Mouse (Mus musculus): ENCODE data around the gene Mex3d. TPM values are rescaled to one million over a fixed set of nuclear protein-coding genes. Genes with fewer than 3 reads are reported as not detected.

Mex3d gene
- total RNA-seq, 2 experiments from 2014 or later: 8.9 to 12.2 TPM

DNA sequence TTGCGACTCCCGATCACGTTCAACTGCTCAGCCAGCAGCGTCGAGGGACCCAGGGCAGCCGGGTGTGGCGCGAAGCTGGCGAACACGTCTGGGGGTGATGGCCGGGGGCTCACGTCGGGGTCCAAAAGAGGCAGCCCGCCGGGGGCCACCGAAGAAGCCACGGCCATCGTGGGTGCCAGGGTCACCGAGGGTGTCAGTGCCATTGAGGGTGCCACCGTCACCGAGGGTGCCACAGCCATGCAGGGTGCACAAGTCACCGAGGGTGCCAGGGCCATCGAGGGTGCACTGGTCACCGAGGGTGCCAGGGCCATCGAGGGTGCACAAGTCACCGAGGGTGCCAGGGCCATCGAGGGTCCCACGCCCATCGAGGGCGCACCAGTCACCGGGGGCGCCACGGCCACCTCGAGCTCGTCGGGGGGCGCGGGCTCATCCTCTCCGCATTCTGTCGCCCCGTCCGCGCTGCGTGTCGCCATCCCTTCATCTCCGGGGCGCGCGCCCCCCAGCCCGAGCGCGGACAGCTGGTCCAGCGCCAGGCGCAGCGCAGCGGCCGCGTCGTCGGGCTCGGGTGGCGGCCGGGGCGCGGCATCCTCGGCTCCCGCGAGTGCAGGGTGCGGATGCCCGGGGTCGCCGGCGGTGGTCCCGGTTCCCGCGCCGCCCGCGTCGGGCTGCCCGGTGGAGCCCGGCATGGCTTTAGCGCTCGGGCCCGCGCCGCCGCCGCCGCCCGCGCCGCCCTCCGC lies 556 bp downstream of the Mex3d start:
- peak; percentile 46 for DNase-seq

DNA sequence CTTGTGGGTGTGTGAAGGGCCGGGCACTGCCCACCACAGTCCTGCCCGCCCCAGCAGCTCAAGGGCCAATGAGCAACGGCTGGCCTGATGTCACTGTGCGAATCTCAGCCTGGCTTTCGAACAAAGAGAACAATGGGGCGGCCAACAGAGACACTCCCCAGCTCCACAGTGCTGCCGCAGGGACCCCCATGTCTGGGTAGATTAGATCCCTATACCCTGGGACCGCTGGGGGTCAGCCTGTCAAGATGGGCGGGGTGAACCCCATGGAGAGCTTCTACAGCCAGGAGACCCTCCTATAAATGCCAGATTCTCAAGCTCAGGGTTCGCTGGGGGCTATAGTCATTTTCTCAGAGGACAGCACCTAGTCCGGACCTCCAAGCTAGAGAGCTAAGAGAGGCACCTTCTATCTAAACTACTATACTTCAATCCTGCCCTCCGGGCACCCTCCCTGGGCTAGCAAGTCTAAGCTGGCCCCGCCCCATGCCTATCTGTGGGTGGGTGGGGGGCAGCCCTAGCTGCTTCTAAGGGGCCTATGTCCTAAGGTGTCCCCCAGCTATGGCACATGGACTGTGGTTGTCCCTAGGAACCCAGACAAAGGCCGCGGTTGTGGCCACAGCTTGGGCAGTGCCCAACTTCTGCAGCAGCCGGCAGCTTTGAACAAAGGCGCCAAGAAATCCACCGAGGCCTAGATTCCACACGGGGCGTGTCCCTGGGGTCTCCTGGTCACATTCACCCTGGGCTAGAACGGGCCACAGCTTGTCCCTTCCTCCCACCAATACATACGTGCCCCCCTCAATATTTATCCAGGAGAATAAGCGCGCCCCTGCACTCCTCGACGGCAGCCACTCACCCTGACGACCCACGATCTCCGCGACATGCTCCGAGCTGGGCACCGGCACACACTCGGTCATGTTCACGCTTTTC lies 1.4 kb downstream of the Mex3d start:
- DNase-seq: peak; percentile 47

DNA sequence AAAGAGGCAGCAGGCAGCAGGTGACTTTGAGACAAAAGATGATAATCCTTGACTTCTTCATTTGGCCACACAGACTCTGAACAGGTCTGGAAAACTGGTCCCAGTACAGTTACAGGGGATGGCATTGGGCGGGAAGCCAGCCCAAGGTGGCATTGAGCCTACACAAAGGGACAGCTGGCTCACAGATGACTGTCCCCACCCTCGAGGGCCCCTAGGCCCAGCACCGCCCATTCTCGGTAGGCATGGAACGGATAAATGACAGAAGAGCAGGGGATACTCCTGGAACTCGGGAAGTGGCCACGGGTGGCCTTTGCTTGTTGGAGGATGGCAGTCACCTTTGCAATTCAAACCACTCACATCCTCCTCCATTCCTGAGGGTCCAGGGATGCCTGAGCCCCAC lies 2.1 kb downstream of the Mex3d start:
- DNase-seq: no peak

DNA sequence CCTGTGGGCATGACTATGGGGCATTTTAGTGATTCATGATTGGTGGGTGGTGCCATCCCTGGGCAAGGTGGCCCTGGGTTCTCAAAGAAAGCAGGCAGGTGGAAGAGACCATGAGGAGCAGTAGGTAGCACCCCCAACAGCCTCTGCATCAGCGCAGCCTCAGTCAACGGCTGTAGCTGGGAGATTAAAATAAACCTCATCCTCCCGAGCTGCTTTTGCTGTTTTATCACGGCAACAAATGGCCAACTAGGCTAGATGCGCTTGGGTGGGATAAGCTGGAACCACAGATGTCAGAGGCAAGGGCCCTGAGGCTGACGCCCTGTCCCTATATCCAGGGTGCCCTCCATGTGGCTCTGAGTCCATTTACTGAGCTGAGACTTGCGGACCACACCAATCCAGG lies 2.8 kb downstream of the Mex3d start:
- DNase-seq: no peak

DNA sequence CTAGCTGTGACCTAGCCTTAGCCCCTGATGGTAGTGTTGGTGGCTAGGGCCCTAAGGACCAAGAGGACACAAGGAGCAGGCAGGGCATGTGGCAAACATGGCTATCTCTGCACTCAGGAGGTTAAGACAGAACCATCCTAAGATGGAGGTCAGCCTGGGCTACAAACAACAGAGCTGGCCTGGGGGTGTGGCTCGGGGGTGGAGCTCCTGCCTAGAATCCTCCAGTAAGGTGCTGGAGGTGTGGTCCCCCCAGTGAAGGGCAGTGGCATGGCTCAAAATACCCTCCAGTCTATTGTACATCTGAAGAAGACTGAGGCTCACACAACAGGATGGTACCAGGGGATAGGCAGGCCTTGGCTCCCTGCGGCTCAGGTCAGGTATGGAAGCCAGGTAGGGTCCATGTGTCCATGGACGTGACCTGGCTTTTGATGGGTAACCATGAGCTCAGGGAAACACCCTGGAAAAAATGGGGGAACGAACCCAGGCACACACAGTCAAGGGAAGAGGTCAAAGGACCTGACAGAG lies 3.3 kb downstream of the Mex3d start:
- no peak for DNase-seq

DNA sequence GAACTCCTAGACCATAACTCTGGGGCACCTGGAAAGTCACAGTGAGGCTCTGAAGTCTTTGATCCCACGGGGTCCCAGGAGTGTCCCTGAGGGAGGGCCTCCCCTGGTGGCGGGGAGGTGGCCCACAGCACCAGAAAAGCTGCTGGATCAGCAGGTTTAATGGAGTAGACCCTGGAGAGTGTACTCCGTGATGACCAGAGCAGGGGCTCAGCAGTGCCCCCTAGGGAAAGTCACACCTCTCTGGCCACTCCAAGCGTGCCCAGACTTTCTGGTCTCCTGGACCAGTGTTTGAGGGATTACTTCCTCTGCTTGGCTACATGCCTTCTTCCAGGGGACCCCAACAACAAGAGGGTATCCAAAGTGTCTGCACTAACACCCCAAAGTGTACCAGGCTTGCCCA lies 4.0 kb downstream of the Mex3d start:
- DNase-seq: no peak

DNA sequence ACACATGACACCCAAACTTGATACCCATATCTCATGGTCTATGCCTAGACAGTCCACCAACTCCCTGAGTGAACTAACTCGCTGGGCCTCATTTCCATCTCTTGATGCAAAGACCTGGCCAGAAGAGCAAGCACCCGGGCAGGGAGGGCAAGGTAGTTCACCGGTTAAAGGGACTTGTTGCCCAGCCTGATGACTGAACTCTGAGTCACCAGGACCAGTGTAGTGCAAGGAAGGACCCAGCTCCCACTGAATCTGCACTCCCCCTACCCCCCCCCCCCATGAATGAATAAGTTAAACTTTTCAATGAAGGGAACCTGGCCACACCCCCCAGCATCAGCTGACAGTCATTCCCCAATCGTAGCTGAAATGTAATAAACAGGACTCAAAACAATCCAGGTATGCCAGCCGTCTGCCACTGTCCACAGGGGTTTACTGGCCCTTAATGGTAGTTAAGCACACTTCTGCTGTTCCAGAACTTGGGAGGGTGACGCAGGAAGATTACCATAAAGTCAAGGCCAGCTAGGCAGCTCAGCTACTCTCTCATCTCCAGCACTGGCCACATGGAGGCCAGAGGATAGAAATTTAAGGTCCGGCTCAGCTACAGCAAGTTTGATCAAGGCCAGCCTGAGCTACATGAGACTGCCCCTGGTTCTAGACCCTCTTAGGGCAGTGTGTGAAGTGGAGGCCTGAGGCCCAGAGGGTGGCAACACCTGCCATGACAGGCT lies 4.7 kb downstream of the Mex3d start:
- no peak for DNase-seq

DNA sequence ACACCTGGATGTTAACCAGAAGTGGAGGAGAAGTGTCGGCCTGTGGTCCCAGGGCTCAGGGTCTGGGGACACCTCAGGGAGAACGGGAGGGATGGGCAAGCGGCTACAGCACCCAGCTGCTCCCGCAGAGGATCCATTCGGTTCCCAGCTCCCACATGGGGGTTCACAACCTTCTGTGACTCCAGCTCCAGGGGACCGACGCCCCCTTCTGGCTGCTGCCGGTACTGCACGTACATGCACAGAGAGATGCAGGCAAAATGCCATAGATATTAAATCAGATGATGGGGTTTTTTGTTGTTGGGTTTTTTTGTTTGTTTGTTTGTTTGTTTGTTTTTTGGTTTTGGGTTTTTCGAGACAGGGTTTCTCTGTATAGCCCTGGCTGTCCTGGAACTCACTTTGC lies 9.7 kb downstream of the Mex3d start:
- DNase-seq: peak; percentile 58

DNA sequence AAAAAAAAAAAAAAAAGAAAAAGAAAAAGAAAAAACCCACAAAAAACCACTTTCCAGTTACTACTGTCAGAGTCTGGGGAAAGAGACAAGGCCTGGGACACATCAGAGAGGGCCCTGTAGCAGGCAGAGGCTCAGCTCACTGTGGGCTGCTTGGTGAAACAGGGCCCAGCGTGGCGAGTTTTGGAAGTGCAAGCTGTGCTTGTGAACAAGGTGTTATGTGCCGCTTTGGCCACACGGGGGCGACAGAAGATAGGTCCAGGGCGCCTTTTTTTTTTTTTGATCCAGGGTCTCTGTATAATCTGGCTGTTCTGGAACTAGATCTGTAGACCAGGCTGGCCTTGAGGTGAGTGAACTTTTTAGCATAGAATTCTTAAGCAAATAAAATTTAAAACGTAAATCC lies 11.3 kb downstream of the Mex3d start:
- peak; percentile 95 for DNase-seq

DNA sequence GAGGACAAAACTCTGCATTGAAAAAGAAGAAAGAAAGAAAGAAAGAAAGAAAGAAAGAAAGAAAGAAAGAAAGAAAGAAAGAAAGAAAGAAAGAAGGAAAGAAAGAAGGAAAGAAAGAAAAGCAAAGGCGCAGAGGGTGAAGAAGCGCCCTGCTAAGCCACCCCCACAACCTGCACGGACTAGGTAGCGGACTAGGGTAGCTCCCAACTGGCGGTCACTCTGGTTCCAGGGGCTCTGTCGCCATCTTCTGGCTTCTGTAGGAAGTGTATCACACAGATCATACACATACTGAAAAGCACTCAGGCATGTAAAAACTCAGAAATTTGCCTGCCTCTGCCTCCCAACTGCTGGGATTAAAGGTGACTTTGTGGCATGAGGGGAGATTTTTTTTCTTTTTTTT lies 13.4 kb downstream of the Mex3d start:
- DNase-seq: peak; percentile 70

DNA sequence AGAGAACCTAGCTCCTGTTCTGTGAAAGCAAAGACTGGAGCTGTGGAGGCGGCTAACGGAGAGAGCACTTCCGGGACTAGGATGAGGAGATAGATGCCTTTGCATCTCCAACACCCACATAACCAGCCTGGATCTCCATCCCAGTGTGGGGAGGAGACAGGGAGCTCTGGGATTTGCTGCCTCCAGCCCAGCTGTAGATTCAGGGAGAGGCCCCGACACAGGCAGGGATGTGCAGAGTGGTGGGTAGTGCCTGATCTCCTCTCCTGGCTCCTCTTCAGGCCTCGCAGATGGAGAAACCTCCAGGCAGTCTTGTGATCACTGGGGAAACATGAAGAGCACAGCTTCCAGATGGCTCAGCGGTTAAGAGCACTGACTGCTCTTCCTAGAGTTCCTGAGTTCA lies 14.8 kb downstream of the Mex3d start:
- DNase-seq: no peak

DNA sequence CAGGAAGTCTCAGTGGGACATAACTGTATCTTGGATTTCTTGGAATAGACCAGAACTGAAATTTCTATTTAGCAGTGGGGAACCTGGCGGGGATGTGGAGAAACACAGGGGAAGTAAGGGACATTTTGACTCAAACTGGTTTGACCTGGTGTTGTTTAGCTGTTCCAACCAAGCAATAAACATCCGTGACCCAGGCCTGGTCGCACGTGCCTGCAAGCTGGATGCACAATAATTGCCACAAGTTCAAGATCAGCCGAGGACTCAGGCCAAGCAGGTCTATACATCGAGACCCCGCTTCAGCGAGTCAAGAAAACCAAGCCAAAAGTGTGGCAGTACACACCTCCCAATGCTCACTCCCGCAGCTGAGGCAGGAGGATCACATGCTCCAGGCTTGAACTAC lies 15.5 kb downstream of the Mex3d start:
- no peak for DNase-seq

DNA sequence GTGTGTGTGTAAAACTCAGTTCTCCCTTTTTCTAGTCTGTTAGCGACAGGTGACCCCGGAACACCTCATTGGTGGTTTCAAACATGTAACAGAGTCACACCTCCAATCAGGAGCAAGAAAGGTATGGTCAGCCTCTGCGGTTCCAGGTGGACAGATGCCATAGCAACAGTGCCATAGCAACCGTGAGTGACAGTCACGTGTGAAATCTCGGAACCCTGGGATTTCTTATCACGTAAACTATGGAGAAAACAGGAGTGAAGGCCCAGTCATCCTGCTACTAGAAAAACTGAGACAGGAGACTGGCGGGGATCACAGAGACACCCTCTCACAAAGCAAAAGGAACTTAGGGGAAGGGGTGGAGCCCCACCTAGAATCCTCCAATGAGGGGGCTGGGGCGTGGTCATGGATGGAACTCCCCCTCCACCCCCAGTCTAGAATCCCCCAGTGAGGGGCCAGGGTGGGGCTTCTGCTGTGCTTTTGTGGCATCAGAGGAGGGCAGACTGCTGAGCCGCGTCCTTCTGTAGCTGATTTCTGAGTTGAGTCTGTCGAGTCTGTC lies 16.0 kb downstream of the Mex3d start:
- DNase-seq: no peak

DNA sequence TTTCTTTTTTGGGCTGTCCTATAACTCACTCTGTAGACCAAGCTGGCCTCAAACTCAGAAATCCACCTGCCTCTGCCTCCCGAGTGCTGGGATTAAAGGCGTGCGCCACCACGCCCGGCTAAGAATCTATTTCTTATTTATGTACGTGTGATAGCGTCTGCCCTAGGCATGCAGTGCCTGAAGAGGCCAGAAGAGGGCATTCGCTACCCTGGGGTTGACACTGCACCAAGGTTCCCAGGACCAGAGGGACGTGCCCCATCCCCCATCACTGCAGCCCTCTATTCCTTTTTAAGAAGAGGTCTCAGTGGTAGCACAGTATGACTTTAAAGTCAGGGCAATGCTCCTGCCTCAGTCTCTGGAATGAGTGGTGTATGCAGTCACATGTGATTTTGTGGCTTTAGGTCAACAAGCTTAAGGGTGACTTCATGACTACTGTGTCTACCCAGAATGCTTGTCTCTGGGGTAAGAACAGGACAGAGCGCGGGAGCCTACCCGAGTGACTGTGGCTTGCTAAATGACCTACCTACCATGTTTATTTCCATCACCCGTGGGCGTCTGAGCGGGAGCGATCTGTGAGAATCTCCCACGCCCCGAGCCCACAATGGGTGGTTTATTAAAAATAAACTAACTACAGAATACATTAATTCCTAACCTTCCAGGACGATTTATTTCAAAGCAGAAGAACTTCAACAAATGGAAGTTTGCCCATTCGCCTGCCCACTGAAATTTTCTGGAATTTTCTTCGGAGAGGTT lies 17.3 kb downstream of the Mex3d start:
- no peak for DNase-seq

DNA sequence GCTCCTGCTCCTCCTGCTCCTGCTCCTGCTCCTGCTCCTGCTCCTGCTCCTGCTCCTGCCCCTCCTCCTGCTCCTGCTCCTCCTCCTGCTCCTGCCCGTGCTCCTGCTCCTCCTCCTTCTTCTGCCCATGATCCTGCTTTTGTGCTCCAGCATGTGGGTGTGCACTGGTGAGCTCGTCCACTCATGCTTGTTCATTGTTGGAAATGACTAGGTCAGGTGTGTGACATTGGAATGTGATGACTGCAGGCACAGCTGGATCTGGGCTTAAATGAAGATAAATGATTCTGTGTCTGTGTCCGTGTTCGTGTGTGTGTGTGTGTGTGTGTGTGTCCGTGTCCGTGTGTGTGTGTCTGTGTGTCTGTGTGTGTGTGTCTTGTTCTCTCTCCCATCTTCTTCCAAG lies 19.1 kb downstream of the Mex3d start:
- no peak for DNase-seq

DNA sequence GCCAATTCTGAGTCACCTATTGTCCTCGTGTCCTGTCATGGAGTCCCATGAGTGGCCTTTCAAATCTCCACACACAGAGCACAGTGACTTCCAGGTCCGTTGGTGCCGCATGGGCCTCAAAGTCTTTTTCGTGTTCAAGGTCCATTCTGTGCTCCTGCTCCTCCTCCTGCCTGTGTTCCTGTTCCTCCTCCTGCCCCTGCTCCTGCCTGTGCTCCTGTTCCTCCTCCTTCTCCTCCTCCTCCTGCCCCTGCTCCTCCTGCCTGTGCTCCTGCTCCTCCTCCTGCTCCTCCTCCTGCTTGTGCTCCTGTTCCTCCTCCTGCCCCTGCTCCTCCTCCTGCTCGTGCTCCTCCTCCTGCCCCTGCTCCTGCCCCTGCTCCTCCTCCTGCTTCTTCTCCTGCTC lies 19.5 kb downstream of the Mex3d start:
- DNase-seq: no peak

DNA sequence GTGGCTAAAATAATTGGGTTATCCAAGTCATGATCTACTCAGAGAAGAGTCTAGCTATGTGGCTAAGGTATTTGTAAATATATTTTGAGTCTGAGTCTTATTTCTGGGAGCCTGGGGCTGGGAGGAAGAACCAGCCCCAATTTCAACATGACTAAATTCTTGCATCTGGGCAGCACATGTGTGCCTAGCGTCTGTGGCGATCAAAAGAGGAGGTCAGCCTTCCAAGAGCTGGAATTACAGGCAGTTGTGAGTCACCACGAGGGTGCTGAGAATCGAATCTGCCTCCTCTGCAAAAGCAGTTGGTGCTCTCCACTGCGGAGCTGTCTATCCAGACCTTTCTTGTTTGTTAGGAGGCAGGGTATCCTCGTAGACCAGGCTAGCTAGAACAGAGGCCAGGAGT lies 21.7 kb downstream of the Mex3d start:
- DNase-seq: no peak

DNA sequence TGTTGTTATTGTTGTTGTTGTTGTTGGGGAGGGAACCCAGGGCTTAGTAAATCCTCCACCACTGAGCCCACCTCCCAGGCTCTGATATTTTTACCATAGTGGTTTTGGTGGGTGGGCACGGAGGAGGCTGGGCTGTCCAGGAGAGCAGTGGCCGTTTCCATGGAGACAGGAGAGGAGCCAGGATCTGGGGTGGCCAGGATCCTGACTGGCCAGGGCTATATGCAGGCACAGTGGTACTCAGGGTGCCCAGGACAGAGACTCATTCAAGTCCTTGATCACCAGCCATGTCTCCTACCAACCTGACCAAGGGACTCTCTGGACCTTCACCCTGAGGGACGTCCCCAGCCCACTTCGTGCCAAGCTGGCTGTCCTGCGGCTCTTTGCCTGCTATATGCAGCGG lies 23.7 kb downstream of the Mex3d start:
- DNase-seq: no peak

DNA sequence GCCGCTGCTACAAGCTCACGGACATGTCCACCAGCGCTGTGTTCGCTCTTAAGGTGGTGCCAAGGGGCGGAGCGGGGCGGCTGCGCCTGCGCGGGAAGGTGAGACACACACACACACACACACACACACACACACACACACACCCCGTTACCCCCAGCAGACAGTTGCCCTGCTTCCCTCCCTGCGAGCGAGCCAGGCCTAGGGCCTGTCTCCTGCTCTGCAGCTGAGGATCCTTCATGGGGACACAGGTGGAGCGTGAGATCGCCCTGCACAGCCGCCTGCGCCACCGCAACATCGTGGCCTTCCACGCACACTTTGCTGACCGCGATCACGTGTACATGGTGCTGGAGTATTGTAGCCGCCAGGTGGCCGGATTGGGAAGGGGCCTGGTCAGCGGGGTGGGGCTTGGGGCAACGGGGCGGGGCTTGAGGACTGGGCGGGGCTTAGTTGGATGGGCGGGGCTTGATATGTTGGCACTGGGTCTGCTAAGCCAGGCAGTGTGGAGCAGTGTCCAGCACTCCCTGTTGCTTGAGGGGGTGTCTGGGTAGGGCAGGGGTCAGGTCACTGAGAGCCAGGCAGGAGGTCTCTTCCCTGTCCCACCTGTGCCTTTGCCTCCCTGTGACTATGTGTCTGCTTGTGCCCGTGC lies 29.3 kb downstream of the Mex3d start:
- DNase-seq: no peak

DNA sequence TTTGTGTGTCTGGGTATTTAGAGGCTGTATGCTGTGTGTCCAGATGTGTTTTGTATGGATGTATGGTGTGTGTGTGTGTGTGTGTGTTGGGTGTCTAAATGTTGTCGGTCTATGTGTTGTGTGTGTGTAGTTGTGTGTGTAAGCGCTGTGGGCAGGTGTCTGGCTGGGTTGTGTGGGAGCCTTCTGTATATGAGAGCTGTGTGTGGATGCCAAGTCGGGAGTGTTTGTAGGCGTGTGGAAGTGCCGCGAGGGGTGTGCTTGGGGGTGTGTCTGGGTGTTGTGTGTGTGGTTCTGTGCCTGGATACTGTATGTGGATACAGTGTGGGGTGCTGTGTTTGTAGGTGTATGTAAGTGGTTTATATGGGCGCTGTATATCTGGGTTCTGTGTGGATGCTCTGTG lies 30.1 kb downstream of the Mex3d start:
- no peak for DNase-seq

DNA sequence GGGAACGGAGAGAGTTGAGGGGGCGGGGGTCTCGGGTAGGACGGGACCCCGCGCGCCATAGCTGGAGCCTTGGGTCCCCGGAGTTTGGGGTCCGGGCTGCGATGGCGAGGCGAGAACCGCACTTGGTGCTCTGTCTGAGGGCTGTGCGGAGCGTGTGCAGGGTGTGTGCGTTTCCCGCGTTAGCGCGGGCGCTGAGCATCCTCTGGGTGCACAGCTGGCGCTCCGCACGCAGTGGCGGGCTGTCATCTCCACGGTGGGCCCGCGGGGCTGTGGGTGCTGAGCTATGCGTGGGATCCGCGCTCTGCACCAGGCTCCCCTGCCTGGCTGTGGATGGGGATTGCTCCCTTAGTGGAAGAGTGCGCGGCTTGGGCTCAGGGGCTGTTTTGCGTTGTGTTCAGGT lies 30.7 kb downstream of the Mex3d start:
- no peak for DNase-seq
